Mouse (Mus musculus): ENCODE measurements around the gene Arhgef12.

- TF ChIP-seq FLI1 (IDR thresholded peaks at IDR 0.05; ENCODE audit: low read length) (no peak), GATA1 (IDR thresholded peaks at IDR 0.05; ENCODE audit: borderline replicate concordance, low read length) (no peak)
Observed at GRCm38 (mm10) chr9:42987988-42988387, 119.1 kb downstream of the Arhgef12 start.

Measured in megakaryocyte, embryonic 14.5 days (primary cell).